Mouse (Mus musculus) embryonic facial prominence, embryonic 12.5 days (tissue): ENCODE results near the gene Ppp1r1c. TPM values are rescaled to one million over a fixed set of nuclear protein-coding genes. Genes with fewer than 3 reads are reported as not detected.

Source experiments
- polyA plus RNA-seq: library from polyadenylated mRNA; unstranded; fragments of >200 nt; fragmentation: Nextera tagmentation; extraction: Ambion mirVana; gene quantifications from 2 replicates; pipeline ENCODE4 v1.2.1, GENCODE M21; 2016

Ppp1r1c gene
- polyA plus RNA-seq, 1 experiment from 2014 or later = 16.2 TPM

Other genes with a start within 250 kb of the Ppp1r1c start
- 11.3 and 11.4 TPM in 2 replicates for gene Itprid2, start 72.4 kb upstream of the Ppp1r1c start, polyA plus RNA-seq